Mouse (Mus musculus): ENCODE measurements at regions not wholly inside any gene's neighbourhood (a gene's known extent, or its start where the extent isn't known, plus 50 kb on each side); places are given as distances from the start of the nearest gene placed in this dataset.
A peak's percentile ranks its signal among the peaks of the same experiment; 100 is the strongest.

GRCm38 (mm10) chr5:64022633-64023323, 54.1 kb upstream of the Rell1 start:
- no peak for DNase-seq

- DNase-seq = no peak
Observed at GRCm38 (mm10) chr5:64023324-64023650, 54.6 kb upstream of the Rell1 start.

GRCm38 (mm10) chr5:64024420-64024819, 55.7 kb upstream of the Rell1 start:
- no peak for DNase-seq

- no peak for DNase-seq
Observed at GRCm38 (mm10) chr5:64027733-64028132, 59.0 kb upstream of the Rell1 start.

- peak; percentile 21 for DNase-seq
Observed at GRCm38 (mm10) chr5:64029622-64030145, 61.0 kb upstream of the Rell1 start.

- peak; percentile 6 for DNase-seq
Observed at GRCm38 (mm10) chr5:64030281-64030960, 61.7 kb upstream of the Rell1 start.

GRCm38 (mm10) chr5:64038394-64038793, 54.4 kb upstream of the Pgm2 start:
- no peak for DNase-seq

- DNase-seq = no peak
Observed at GRCm38 (mm10) chr5:64040676-64041075, 52.1 kb upstream of the Pgm2 start.
